Mouse (Mus musculus) neural tube, embryonic 13.5 days (tissue): ENCODE results near the gene Syngap1. TPM values are rescaled to one million over a fixed set of nuclear protein-coding genes. Genes with fewer than 3 reads are reported as not detected.

Experiments used
- microRNA-seq: library from miRNA; unstranded; fragments of <30 nt; microRNA quantifications from one replicate; pipeline ENCODE4, GENCODE M21; 2016
- polyA plus RNA-seq: library from polyadenylated mRNA; unstranded; fragments of >200 nt; fragmentation: Nextera tagmentation; extraction: Ambion mirVana; gene quantifications from 2 replicates; pipeline ENCODE4 v1.2.1, GENCODE M21; 2015

Gene Syngap1
- polyA plus RNA-seq, 1 experiment from 2014 or later, result 4.1 TPM

Small RNA genes lying within 50 kb of the gene (microRNA-seq; reads per million reads assigned to microRNA genes)
- gene Gm27775, result not detected
- 0.44 reads per million for gene Mir3083
- gene Mir6968, result 0.59 reads per million

Other genes with a start within 250 kb of the Syngap1 start
- 9.9 and 11.4 TPM in 2 replicates for gene Crebrf, start 225.6 kb upstream of the Syngap1 start, polyA plus RNA-seq
- 46.2 and 47.9 TPM in 2 replicates for gene Bnip1, start 160.2 kb upstream of the Syngap1 start, polyA plus RNA-seq
- 0.66 TPM in 1 of 2 replicates, not detected in the other for gene Nkx2-5, start 96.2 kb upstream of the Syngap1 start, polyA plus RNA-seq
- 2.5 and 3.2 TPM in 2 replicates for gene Kifc5b, start 24.2 kb upstream of the Syngap1 start, polyA plus RNA-seq
- 17.3 and 19.1 TPM in 2 replicates for gene Phf1, start 8.2 kb upstream of the Syngap1 start, polyA plus RNA-seq
- 141 and 147 TPM in 2 replicates for gene Cuta, start 1.7 kb upstream of the Syngap1 start, polyA plus RNA-seq
- gene Zbtb9, start 31.9 kb downstream of the Syngap1 start, polyA plus RNA-seq, result 17.8 and 19.8 TPM in 2 replicates
- 2.8 and 3.3 TPM in 2 replicates for gene Bak1, start 87.8 kb downstream of the Syngap1 start, polyA plus RNA-seq
- gene Itpr3, start 116.1 kb downstream of the Syngap1 start, polyA plus RNA-seq, result 1.4 and 1.5 TPM in 2 replicates
- gene Uqcc2, start 192.7 kb downstream of the Syngap1 start, polyA plus RNA-seq, result 292 and 313 TPM in 2 replicates
- 0.18 and 0.61 TPM in 2 replicates for gene Ip6k3, start 226.5 kb downstream of the Syngap1 start, polyA plus RNA-seq